In the genomic region with DNA sequence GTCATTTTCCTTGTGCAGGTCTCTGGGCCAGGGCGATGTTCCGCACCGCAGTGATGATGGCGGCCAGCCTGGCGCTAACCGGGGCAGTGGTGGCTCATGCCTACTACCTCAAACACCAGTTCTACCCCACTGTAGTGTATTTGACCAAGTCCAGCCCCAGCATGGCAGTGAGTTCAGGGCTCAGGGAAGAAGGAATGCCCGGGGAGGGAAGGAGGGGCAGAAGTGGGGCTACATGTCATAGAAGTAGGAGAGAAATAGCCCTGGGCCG, we compare ENCODE assay signal across 8 mouse cellular contexts. TPM values are rescaled to one million over a fixed set of nuclear protein-coding genes. Genes with fewer than 3 reads are reported as not detected.
DNase-seq lines count a peak whose midpoint lies in the region; ATAC-seq and TF ChIP-seq lines count a peak whose summit lies in the region.

No protein-coding gene starts in this region.

- H3K9ac ChIP-seq in heart, embryonic 14.5 days (ENCODE audit: low read length): peak overlapping the region; percentile 91
- peak overlapping the region; percentile 73 for H3K9ac ChIP-seq in MEL (ENCODE audit: control insufficient read depth, low read depth, low read length, poor library complexity, severe bottlenecking)
- peak overlapping the region; percentile 87 for H3K9ac ChIP-seq in heart, embryonic 16.5 days (ENCODE audit: low read length)

- ATAC-seq in heart, embryonic 14.5 days (ENCODE audit: insufficient number of reproducible peaks, insufficient read depth, low FRiP score, low read depth): no peak
- ATAC-seq in heart, embryonic 16.5 days (replicated peaks; ENCODE audit: extremely low read depth, insufficient read depth, low FRiP score): no peak
- no peak for ATAC-seq in inflammation-experienced regulatory T-cells, adult 6 months

- peak overlapping the region; percentile 88 to 90 for H3K4me3 ChIP-seq in heart, embryonic 14.5 days (ENCODE audit: control insufficient read depth in 1 of 2, insufficient read depth in 1 of 2, low read depth in 1 of 2, low read length in 2 of 2)
- peak overlapping the region; percentile 61 to 81 for H3K4me3 ChIP-seq in MEL (ENCODE audit: control insufficient read depth in 1 of 2, insufficient read depth in 1 of 2, low read depth in 2 of 2, low read length in 2 of 2)
- peak overlapping the region; percentile 83 for H3K4me3 ChIP-seq in heart, embryonic 16.5 days (ENCODE audit: low read length)
- H3K4me3 ChIP-seq in macrophage (ENCODE audit: inconsistent target): peak overlapping the region; percentile 91

- H3K79me2 ChIP-seq in MEL (ENCODE audit: control insufficient read depth, insufficient read depth, low read length, poor library complexity): peaks cover 23% of the 10 kb centered on the region
- H3K79me2 ChIP-seq in macrophage (ENCODE audit: inconsistent target): peaks cover 69% of the 10 kb centered on the region

- H3K4me2 ChIP-seq in heart, embryonic 14.5 days (ENCODE audit: low read length): peak overlapping the region; percentile 89
- H3K4me2 ChIP-seq in heart, embryonic 16.5 days (ENCODE audit: low read depth, low read length): peak overlapping the region; percentile 99

- H3K27ac ChIP-seq in heart, embryonic 14.5 days (replicated peaks in 1 of 2; ENCODE audit: control insufficient read depth in 1 of 2, insufficient read depth in 1 of 2, low read depth in 2 of 2, low read length in 2 of 2): no peak overlapping the region; a peak in 1 of 4 replicates
- peak overlapping the region; percentile 90 for H3K27ac ChIP-seq in MEL (ENCODE audit: control insufficient read depth, low read depth, low read length)
- no peak overlapping the region for H3K27ac ChIP-seq in heart, embryonic 16.5 days (ENCODE audit: low read length)
- H3K27ac ChIP-seq in macrophage: no peak overlapping the region

- H3K4me1 ChIP-seq in heart, embryonic 14.5 days (ENCODE audit: control insufficient read depth in 2 of 2, insufficient read depth in 2 of 2, low read length in 2 of 2): peaks cover 6 to 19% of the 10 kb centered on the region in 2 experiments; a peak in 3 of 4 replicates
- H3K4me1 ChIP-seq in MEL (ENCODE audit: control insufficient read depth in 1 of 2, insufficient read depth in 2 of 2, low read length in 2 of 2): peaks cover 3 to 23% of the 10 kb centered on the region in 2 experiments; a peak in 3 of 4 replicates
- H3K4me1 ChIP-seq in heart, embryonic 16.5 days (ENCODE audit: control insufficient read depth, insufficient read depth, low read length): peaks cover 19% of the 10 kb centered on the region

- 80% methylated on average over 8 of the region's 8 CpGs for WGBS in heart, embryonic 14.5 days
- WGBS in heart, embryonic 16.5 days: 79% methylated on average over 8 of the region's 8 CpGs
- 89% methylated on average over 6 of the region's 8 CpGs for WGBS in macrophage (ENCODE audit: missing documents)

- TF ChIP-seq CTCF in MEL (IDR thresholded peaks at IDR 0.05 in 2 of 3, conservative IDR thresholded peaks at IDR 0.05 in 1 of 3; ENCODE audit: control insufficient read depth in 1 of 3, insufficient read depth in 1 of 3, low read depth in 2 of 3, low read length in 3 of 3, poor library complexity in 1 of 3, severe bottlenecking in 1 of 3): no peak

- no peak for DNase-seq in heart, postnatal 14 days
- no peak for DNase-seq in MEL (ENCODE audit: low read depth, low spot score)
- DNase-seq in spleen, adult 12 weeks (ENCODE audit: low spot score): no peak
- no peak for DNase-seq in urinary bladder, adult 18-20 months (ENCODE audit: low spot score in 2 of 2)

- peaks cover 48% of the 10 kb centered on the region for H3K36me3 ChIP-seq in heart, embryonic 14.5 days (ENCODE audit: control insufficient read depth, insufficient read depth, low read length)
- peaks cover 5 to 12% of the 10 kb centered on the region in 2 experiments; a peak in 2 of 4 replicates for H3K36me3 ChIP-seq in MEL (ENCODE audit: control insufficient read depth in 1 of 2, insufficient read depth in 2 of 2, low read length in 2 of 2)
- peaks cover 37% of the 10 kb centered on the region for H3K36me3 ChIP-seq in heart, embryonic 16.5 days (ENCODE audit: control insufficient read depth, insufficient read depth)
- H3K36me3 ChIP-seq in macrophage (ENCODE audit: inconsistent target): peaks cover 45% of the 10 kb centered on the region

- no peaks in the 10 kb centered on the region for H3K27me3 ChIP-seq in heart, embryonic 14.5 days (ENCODE audit: control insufficient read depth, insufficient read depth, low read length)
- no peaks in the 10 kb centered on the region for H3K27me3 ChIP-seq in MEL (ENCODE audit: control insufficient read depth in 1 of 2, insufficient read depth in 2 of 2, low read length in 2 of 2)
- no peaks in the 10 kb centered on the region for H3K27me3 ChIP-seq in heart, embryonic 16.5 days (ENCODE audit: control insufficient read depth, insufficient read depth, low read length)

- TF ChIP-seq POLR2A in MEL (IDR thresholded peaks at IDR 0.05; ENCODE audit: control insufficient read depth in 1 of 2, insufficient read depth in 1 of 2, low read depth in 1 of 2, low read length in 2 of 2, poor library complexity in 1 of 2): no peak

- TF ChIP-seq EP300 in MEL (IDR thresholded peaks at IDR 0.05; ENCODE audit: low read depth in 1 of 2, low read length in 2 of 2): no peak

- no peaks in the 10 kb centered on the region for H3K9me3 ChIP-seq in heart, embryonic 14.5 days (ENCODE audit: control insufficient read depth, low read length)
- no peaks in the 10 kb centered on the region for H3K9me3 ChIP-seq in MEL (replicated peaks; ENCODE audit: insufficient read depth, low read length)
- no peaks in the 10 kb centered on the region for H3K9me3 ChIP-seq in heart, embryonic 16.5 days (replicated peaks; ENCODE audit: control insufficient read depth, low read length)

- intact Hi-C loops in heart, postnatal 14 days (cut with DNase I): loop anchor here (5.0 kb wide), 2 partner anchors 79 to 131 kb away; a partner anchor contains a TSS

- TF ChIP-seq RAD21 in MEL (IDR thresholded peaks at IDR 0.05; ENCODE audit: low read depth, low read length): no peak

RNA-seq across cellular contexts. Expression of a gene that starts 1.5 kb away (rescaled TPM):
- polyA plus RNA-seq in heart, embryonic 14.5 days (2014; fragmentation: Nextera tagmentation; extraction: Ambion mirVana): 14.8 and 16.0 TPM in 2 replicates
- total RNA-seq in heart, postnatal 14 days (2021): 10 to 100 TPM; 17.5 to 18.9 TPM
- total RNA-seq in MEL (2012; rRNA removed): 12.5 and 14.3 TPM in 2 replicates
- 10 to 100 TPM in 1 of 2 experiments, not detected in 1; 55.0 TPM for polyA plus RNA-seq in MEL (2012; ENCODE audit: insufficient read depth in 1 of 2, insufficient read length in 2 of 2, low read depth in 1 of 2, low replicate concordance in 2 of 2, missing spikeins in 1 of 2)
- 15.8 and 18.6 TPM in 2 replicates for polyA plus RNA-seq in heart, embryonic 16.5 days (2015; fragmentation: Nextera tagmentation; extraction: Ambion mirVana)
- total RNA-seq in macrophage (2018; cell fraction: chromatin; rRNA removed): 10 to 100 TPM; 30.3 to 74.8 (median 48.9) TPM
- total RNA-seq in macrophage (2018; cell fraction: cytosol; rRNA removed): 10 to 100 TPM; 29.0 to 60.1 (median 45.8) TPM
- 100 to 1,000 TPM in 4 of 26 experiments, 10 to 100 TPM in 22; 58.1 to 111 (median 77.9) TPM for total RNA-seq in macrophage (2018; cell fraction: nucleus; rRNA removed)
- polyA plus RNA-seq in macrophage (2018): 32.9 to 40.2 TPM (median 33.2 TPM) in 3 replicates
- polyA plus RNA-seq in inflammation-experienced regulatory T-cells, adult 6 months (2017; shearing (Covaris generic)): 10 to 100 TPM; 12.6 to 16.5 (median 16.2) TPM

RNA-seq across cellular contexts. Expression of a gene that starts 9.8 kb away (rescaled TPM):
- 64.5 and 69.4 TPM in 2 replicates for polyA plus RNA-seq in heart, embryonic 14.5 days (2014; fragmentation: Nextera tagmentation; extraction: Ambion mirVana)
- total RNA-seq in heart, postnatal 14 days (2021): 10 to 100 TPM; 37.1 to 37.4 TPM
- 65.1 and 81.6 TPM in 2 replicates for total RNA-seq in MEL (2012; rRNA removed)
- 10 to 100 TPM in 1 of 2 experiments, not detected in 1; 98.7 TPM for polyA plus RNA-seq in MEL (2012; ENCODE audit: insufficient read depth in 1 of 2, insufficient read length in 2 of 2, low read depth in 1 of 2, low replicate concordance in 2 of 2, missing spikeins in 1 of 2)
- polyA plus RNA-seq in heart, embryonic 16.5 days (2015; fragmentation: Nextera tagmentation; extraction: Ambion mirVana): 60.4 and 67.4 TPM in 2 replicates
- total RNA-seq in macrophage (2018; cell fraction: chromatin; rRNA removed): 10 to 100 TPM in 14 of 26 experiments, 1 to 10 TPM in 12; 1.1 to 29.3 (median 12.0) TPM
- 10 to 100 TPM in 25 of 26 experiments, 1 to 10 TPM in 1; 10.0 to 29.0 (median 22.0) TPM for total RNA-seq in macrophage (2018; cell fraction: cytosol; rRNA removed)
- 10 to 100 TPM in 14 of 26 experiments, 1 to 10 TPM in 12; 3.0 to 31.2 (median 10.1) TPM for total RNA-seq in macrophage (2018; cell fraction: nucleus; rRNA removed)
- polyA plus RNA-seq in macrophage (2018): 21.9 to 37.4 TPM (median 33.3 TPM) in 3 replicates
- polyA plus RNA-seq in inflammation-experienced regulatory T-cells, adult 6 months (2017; shearing (Covaris generic)): 10 to 100 TPM; 36.6 to 40.3 (median 36.7) TPM

RNA-seq across cellular contexts. Expression of a gene that starts 9.8 kb away (rescaled TPM):
- polyA plus RNA-seq in heart, embryonic 14.5 days (2014; fragmentation: Nextera tagmentation; extraction: Ambion mirVana): 562 and 618 TPM in 2 replicates
- total RNA-seq in heart, postnatal 14 days (2021): 100 to 1,000 TPM; 597 to 635 TPM
- 2,020 and 2,413 TPM in 2 replicates for total RNA-seq in MEL (2012; rRNA removed)
- 1,000 to 10,000 TPM in 1 of 2 experiments, not detected in 1; 2,967 TPM for polyA plus RNA-seq in MEL (2012; ENCODE audit: insufficient read depth in 1 of 2, insufficient read length in 2 of 2, low read depth in 1 of 2, low replicate concordance in 2 of 2, missing spikeins in 1 of 2)
- polyA plus RNA-seq in heart, embryonic 16.5 days (2015; fragmentation: Nextera tagmentation; extraction: Ambion mirVana): 354 and 453 TPM in 2 replicates
- total RNA-seq in macrophage (2018; cell fraction: chromatin; rRNA removed): 100 to 1,000 TPM in 7 of 26 experiments, 10 to 100 TPM in 19; 47.1 to 193 (median 87.2) TPM
- total RNA-seq in macrophage (2018; cell fraction: cytosol; rRNA removed): 1,000 to 10,000 TPM; 1,233 to 3,484 (median 1,756) TPM
- total RNA-seq in macrophage (2018; cell fraction: nucleus; rRNA removed): 100 to 1,000 TPM; 201 to 530 (median 344) TPM
- 767 to 1,640 TPM (median 1,335 TPM) in 3 replicates for polyA plus RNA-seq in macrophage (2018)
- polyA plus RNA-seq in inflammation-experienced regulatory T-cells, adult 6 months (2017; shearing (Covaris generic)): 1,000 to 10,000 TPM; 1,798 to 3,866 (median 2,409) TPM

RNA-seq across cellular contexts. Expression of a gene that starts 13.2 kb away (rescaled TPM):
- polyA plus RNA-seq in heart, embryonic 14.5 days (2014; fragmentation: Nextera tagmentation; extraction: Ambion mirVana): 25.5 and 25.6 TPM in 2 replicates
- total RNA-seq in heart, postnatal 14 days (2021): 10 to 100 TPM; 11.8 to 12.6 TPM
- 26.3 and 37.3 TPM in 2 replicates for total RNA-seq in MEL (2012; rRNA removed)
- 10 to 100 TPM in 1 of 2 experiments, not detected in 1; 27.0 TPM for polyA plus RNA-seq in MEL (2012; ENCODE audit: insufficient read depth in 1 of 2, insufficient read length in 2 of 2, low read depth in 1 of 2, low replicate concordance in 2 of 2, missing spikeins in 1 of 2)
- 21.8 and 24.7 TPM in 2 replicates for polyA plus RNA-seq in heart, embryonic 16.5 days (2015; fragmentation: Nextera tagmentation; extraction: Ambion mirVana)
- total RNA-seq in macrophage (2018; cell fraction: chromatin; rRNA removed): 1 to 10 TPM in 22 of 26 experiments, under 1 TPM in 1, not detected in 3; 0.69 to 6.6 (median 3.3) TPM
- 10 to 100 TPM in 24 of 26 experiments, 1 to 10 TPM in 2; 8.6 to 30.9 (median 20.0) TPM for total RNA-seq in macrophage (2018; cell fraction: cytosol; rRNA removed)
- 10 to 100 TPM in 10 of 26 experiments, 1 to 10 TPM in 16; 2.7 to 20.2 (median 8.0) TPM for total RNA-seq in macrophage (2018; cell fraction: nucleus; rRNA removed)
- polyA plus RNA-seq in macrophage (2018): 4.0 to 21.8 TPM (median 18.1 TPM) in 3 replicates
- 10 to 100 TPM in 1 of 3 experiments, 1 to 10 TPM in 2; 5.6 to 11.5 (median 9.4) TPM for polyA plus RNA-seq in inflammation-experienced regulatory T-cells, adult 6 months (2017; shearing (Covaris generic))

RNA-seq across cellular contexts. Expression of a gene that starts 20.3 kb away (rescaled TPM):
- polyA plus RNA-seq in heart, embryonic 14.5 days (2014; fragmentation: Nextera tagmentation; extraction: Ambion mirVana): 6.7 and 7.6 TPM in 2 replicates
- 1 to 10 TPM; 2.9 to 5.5 TPM for total RNA-seq in heart, postnatal 14 days (2021)
- 7.6 and 8.0 TPM in 2 replicates for total RNA-seq in MEL (2012; rRNA removed)
- polyA plus RNA-seq in MEL (2012; ENCODE audit: insufficient read depth in 1 of 2, insufficient read length in 2 of 2, low read depth in 1 of 2, low replicate concordance in 2 of 2, missing spikeins in 1 of 2): 10 to 100 TPM in 1 of 2 experiments, not detected in 1; 13.1 TPM
- polyA plus RNA-seq in heart, embryonic 16.5 days (2015; fragmentation: Nextera tagmentation; extraction: Ambion mirVana): 6.6 and 8.7 TPM in 2 replicates
- 10 to 100 TPM in 23 of 26 experiments, 1 to 10 TPM in 3; 7.8 to 41.0 (median 20.2) TPM for total RNA-seq in macrophage (2018; cell fraction: chromatin; rRNA removed)
- 10 to 100 TPM in 21 of 26 experiments, 1 to 10 TPM in 5; 8.6 to 15.5 (median 11.6) TPM for total RNA-seq in macrophage (2018; cell fraction: cytosol; rRNA removed)
- 10 to 100 TPM in 23 of 26 experiments, 1 to 10 TPM in 3; 4.0 to 47.4 (median 17.0) TPM for total RNA-seq in macrophage (2018; cell fraction: nucleus; rRNA removed)
- polyA plus RNA-seq in macrophage (2018): 4.6 to 21.1 TPM (median 17.5 TPM) in 3 replicates
- polyA plus RNA-seq in inflammation-experienced regulatory T-cells, adult 6 months (2017; shearing (Covaris generic)): 1 to 10 TPM; 5.6 to 7.2 (median 6.9) TPM
